Mouse (Mus musculus): ENCODE measurements around the gene Pgm5. TPM values are rescaled to one million over a fixed set of nuclear protein-coding genes. Genes with fewer than 3 reads are reported as not detected.
A peak's percentile ranks its signal among the peaks of the same experiment; 100 is the strongest.
"Not testable (repeated sequence)": the region's sequence is repeated elsewhere in the genome, so short reads cannot be mapped to it uniquely, and the experiment has no call there.

Gene Pgm5
- polyA plus RNA-seq, 1 experiment from 2014 or later = 0.28 TPM

DNA sequence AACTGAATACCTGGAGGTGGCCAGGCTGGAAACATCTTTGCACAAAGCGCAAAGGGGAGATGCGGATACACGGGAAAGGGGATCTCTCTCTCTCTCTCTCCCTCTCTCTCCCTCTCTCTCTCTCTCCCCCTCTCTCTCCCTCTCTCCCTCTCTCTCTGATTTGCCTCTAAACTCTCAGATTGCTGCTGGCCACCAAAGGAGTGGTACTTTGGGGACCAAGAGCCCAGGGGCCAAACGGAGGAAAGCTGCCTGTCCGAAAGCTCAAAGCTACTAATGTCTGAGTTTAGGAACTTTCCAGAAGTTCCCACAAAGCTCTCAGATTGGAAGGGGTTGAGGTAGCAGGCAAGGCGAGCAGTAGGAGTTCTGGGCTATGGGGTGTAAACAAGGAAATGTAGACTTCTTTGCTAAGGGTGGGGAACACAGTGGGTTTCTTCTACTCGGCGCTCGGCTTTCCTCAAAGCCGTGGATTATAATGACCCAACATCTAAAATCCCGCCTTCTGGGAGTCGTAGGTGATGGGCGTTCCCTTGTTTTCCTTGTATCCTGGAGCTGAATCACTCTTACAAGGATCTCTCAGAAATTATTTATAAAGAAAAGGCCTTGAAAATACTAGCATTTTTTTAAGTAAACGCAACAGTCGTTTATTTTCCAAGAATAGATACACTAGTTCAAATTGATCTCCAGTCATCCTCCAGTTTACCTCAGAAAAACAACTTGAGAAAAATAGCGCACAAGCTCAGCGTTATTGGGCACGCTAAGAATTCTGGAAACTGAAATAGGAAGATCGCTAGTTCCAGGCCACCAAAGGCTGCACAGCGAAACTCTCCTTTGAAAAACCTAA, 36.5 kb upstream of the Pgm5 start:
- no peak for ATAC-seq (ENCODE audit: low read depth)
- Histone ChIP-seq H3K9ac (no peak overlapping the region), H3K9me3 (replicated peaks) (no peaks in the 10 kb centered on the region), H3K4me1 (replicated peaks) (peaks cover 8% of the 10 kb centered on the region; the same call in 1 of the 2 replicates), H3K4me3 (replicated peaks) (no peak overlapping the region), H3K4me2 (no peak overlapping the region), H3K27me3 (peaks cover 81% of the 10 kb centered on the region), H3K36me3 (no peaks in the 10 kb centered on the region), H3K27ac (no peak overlapping the region)
- WGBS (ENCODE audit: insufficient replicate concordance) = 3% methylated on average over 20 of the region's 20 CpGs
- DNase-seq = no peak

DNA sequence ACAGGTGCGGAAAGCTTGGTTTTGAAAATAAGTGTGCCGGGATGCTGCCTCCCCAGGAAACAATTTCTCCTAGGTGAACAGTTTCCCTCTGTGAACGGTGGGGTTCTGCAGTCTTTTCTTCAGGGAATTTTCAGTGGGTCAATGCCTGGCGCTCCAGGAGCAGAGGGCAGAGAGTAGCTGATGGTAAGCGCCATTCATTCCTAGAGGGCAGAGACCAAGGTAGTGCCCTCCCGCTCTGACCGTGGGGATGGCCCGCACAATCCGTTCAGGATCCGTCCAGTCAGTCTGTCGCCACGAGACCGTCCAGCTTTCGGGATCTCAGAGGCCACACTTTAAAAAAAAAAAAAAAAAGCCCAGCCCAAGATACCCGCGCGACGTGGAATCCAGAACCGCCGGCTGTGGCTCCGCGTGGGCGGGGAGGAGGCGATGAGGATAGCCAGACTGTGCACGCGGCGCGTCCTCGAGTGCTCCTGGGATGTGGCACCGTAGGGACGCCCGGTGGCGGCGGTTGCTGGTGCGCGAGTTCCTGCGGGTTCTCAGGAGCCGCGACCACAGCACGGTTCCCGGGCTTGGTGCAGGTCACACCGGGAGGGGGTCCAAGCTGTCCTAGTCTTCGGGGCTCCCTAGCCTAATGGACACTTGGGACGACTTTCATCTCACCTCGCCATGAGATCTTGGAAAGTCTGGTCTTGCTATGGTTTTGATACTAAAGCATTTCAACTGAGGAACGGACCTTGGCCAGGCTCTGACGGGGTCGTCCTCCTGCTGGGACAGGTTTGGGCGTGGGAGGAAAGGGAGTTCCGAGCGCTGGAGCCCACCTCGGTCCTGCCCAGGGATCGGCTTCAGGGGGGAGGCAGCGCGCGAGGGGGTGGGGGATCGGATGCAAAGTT, 35.6 kb upstream of the Pgm5 start:
- H3K4me3 ChIP-seq (replicated peaks) = no peak overlapping the region; the same call in 1 of the 2 replicates
- DNase-seq (no peak), ATAC-seq (ENCODE audit: low read depth) (no peak)
- WGBS (ENCODE audit: insufficient replicate concordance) = 2% methylated on average over 57 of the region's 57 CpGs
- H3K4me2 ChIP-seq = no peak overlapping the region
- H3K27me3 ChIP-seq = peaks cover 72% of the 10 kb centered on the region
- no peaks in the 10 kb centered on the region for H3K36me3 ChIP-seq
- H3K27ac ChIP-seq = no peak overlapping the region
- H3K9ac ChIP-seq = no peak overlapping the region
- no peaks in the 10 kb centered on the region for H3K9me3 ChIP-seq (replicated peaks)
- H3K4me1 ChIP-seq (replicated peaks) = peaks cover 8% of the 10 kb centered on the region; the same call in 1 of the 2 replicates

DNA sequence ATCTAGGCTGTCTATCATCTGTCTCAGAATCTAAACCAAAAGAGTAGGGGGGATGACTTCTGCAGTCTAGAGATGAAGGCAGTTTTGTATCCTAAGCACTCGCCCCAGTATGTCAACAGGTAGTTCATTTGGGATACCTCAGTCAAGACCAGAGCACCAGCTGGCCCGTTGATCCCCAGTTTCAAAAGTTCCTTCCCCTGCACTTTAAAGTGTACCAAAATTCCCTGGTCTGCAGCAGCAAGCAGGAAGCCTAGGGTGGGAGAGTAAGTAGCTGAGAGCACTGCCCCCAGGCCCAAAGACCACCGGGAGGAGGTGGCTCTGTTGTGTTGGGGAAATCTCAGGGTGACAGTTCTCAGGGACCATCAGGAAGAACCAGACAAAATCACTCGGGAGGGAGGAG, 34.9 kb upstream of the Pgm5 start:
- DNase-seq (no peak), ATAC-seq (ENCODE audit: low read depth) (no peak)
- Histone ChIP-seq H3K27me3 (peaks cover 65% of the 10 kb centered on the region), H3K36me3 (no peaks in the 10 kb centered on the region), H3K4me1 (replicated peaks) (peaks cover 8% of the 10 kb centered on the region; the same call in 1 of the 2 replicates), H3K27ac (no peak overlapping the region), H3K4me3 (replicated peaks) (no peak overlapping the region), H3K9ac (no peak overlapping the region), H3K4me2 (no peak overlapping the region), H3K9me3 (replicated peaks) (no peaks in the 10 kb centered on the region)
- 11% methylated on average over 4 of the region's 4 CpGs for WGBS (ENCODE audit: insufficient replicate concordance)

DNA sequence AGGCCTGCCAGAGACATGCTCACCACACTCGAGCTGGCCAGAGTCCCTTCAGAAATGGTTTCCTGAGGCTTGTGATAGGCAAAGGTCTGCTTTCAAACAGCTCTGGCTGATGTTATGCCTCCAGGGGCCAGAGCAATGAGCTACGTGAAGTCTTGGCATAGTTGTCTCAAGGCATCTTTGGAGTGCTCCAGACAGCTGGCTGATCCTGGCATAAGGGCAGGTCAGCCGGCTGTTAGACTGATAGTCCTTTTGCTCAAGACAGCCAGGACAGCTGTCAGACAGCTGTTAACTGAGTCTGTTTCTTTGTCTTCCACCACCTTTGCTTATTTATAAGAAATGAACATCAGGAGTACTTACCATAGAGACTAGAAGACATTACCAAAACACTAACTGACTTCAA, 25.2 kb upstream of the Pgm5 start:
- no peaks in the 10 kb centered on the region for H3K36me3 ChIP-seq
- H3K9me3 ChIP-seq (replicated peaks) = no peaks in the 10 kb centered on the region
- H3K27me3 ChIP-seq = peaks cover 7% of the 10 kb centered on the region; the same call in 1 of the 2 replicates
- H3K4me2 ChIP-seq = no peak overlapping the region
- no peak overlapping the region for H3K4me3 ChIP-seq (replicated peaks)
- no peak for DNase-seq
- 58% methylated on average over 3 of the region's 3 CpGs for WGBS (ENCODE audit: insufficient replicate concordance)
- ATAC-seq (ENCODE audit: low read depth) = no peak
- no peaks in the 10 kb centered on the region for H3K4me1 ChIP-seq (replicated peaks)
- no peak overlapping the region for H3K9ac ChIP-seq
- no peak overlapping the region for H3K27ac ChIP-seq

DNA sequence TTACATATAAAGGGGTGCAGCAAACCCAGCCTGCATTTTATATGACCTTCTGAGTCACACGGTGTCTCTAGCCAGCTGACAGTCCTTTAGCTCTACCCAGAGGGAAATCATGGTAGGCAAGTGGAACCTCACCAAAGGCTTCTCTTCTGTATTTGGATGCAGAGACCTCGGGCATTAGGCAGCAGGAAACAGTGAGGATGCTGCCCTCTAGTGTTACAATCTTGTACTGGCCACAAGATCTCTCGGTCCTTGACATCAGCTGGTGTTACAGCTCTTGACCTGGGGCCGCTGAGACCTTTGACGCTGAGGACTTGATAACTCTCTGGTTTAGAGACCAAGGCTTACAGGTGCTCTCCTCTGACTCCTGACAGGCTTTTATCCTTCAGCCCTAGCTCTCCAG, 23.8 kb upstream of the Pgm5 start:
- Histone ChIP-seq H3K4me1 (replicated peaks) (no peaks in the 10 kb centered on the region), H3K9me3 (replicated peaks) (no peaks in the 10 kb centered on the region), H3K9ac (no peak overlapping the region), H3K27me3 (peaks cover 7% of the 10 kb centered on the region; the same call in 1 of the 2 replicates), H3K36me3 (no peaks in the 10 kb centered on the region), H3K4me2 (no peak overlapping the region), H3K27ac (no peak overlapping the region), H3K4me3 (replicated peaks) (no peak overlapping the region)
- ATAC-seq (ENCODE audit: low read depth) = no peak
- 13% methylated on average over 5 of the region's 5 CpGs for WGBS (ENCODE audit: insufficient replicate concordance)
- DNase-seq = no peak

DNA sequence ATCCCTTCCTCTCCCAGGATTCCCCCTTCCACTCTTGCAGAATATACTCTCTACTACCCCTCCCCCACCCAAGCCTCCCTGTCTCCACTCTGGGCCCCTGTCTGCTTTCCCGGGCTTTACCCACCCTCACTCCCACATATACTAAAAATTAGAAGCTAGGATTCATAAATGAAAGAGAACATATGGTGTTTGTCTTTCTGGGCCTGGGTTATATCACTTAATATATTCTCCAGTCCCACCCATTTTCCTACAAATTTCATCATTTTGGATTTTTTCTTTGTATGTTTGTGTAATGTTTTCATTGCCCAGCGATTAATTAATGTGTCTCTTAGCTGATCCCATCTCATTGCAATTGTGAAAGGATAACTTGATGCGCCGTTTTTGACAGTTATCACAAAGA, 19.6 kb upstream of the Pgm5 start:
- ATAC-seq (ENCODE audit: low read depth) (no peak), DNase-seq (no peak)
- Histone ChIP-seq H3K27me3 (0 out of 2 replicates have a peak, but pooled peaks cover 4% of the 10 kb centered on the region), H3K4me2 (no peak overlapping the region), H3K4me3 (replicated peaks) (no peak overlapping the region), H3K27ac (no peak overlapping the region), H3K9ac (no peak overlapping the region), H3K36me3 (no peaks in the 10 kb centered on the region), H3K9me3 (replicated peaks) (no peaks in the 10 kb centered on the region), H3K4me1 (replicated peaks) (no peaks in the 10 kb centered on the region)
- WGBS (ENCODE audit: insufficient replicate concordance) = 55% methylated on average over 4 of the region's 4 CpGs

DNA sequence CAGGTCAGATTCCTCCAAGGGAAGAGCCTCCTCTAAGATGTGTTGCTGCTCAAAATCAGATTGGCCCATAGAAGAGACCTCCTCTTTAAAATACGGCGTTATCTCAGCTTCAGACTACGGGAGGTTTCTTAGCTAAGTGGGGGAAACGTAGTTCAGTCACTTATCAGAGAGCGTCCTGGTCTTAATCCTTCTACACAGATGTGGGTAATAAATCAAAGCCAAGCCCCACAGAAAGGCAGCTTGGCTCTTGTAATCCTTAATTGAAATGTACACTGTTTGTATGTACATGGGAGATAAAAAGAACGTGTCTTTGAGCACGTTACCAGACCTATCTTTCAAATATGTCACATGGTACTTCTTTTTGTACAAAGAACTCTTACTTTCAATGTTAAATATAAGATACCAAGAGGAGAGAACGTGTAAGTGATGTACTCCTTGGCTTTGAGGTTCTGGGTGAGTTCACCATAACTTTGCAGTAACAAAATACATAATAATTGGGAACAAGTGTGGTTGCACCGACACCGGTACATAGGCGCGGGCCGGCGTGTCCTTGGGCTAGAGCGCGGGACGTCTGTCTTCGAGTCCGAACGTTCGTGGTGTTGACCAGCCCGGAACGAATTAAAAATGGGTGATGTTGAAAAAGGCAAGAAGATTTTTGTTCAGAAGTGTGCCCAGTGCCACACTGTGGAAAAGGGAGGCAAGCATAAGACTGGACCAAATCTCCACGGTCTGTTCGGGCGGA, 13.6 kb upstream of the Pgm5 start, which contains the start of gene Gm10053:
Gene Gm10053 (plus strand): TSS at position 558 of the 742 bp plus-strand sequence.
- H3K9ac ChIP-seq; H3K27me3 ChIP-seq; H3K9me3 ChIP-seq (replicated peaks); H3K27ac ChIP-seq; DNase-seq; H3K4me1 ChIP-seq (replicated peaks); H3K36me3 ChIP-seq; H3K4me3 ChIP-seq (replicated peaks); H3K4me2 ChIP-seq: not testable (repeated sequence)
- ATAC-seq (ENCODE audit: low read depth) = 0 out of 2 replicates have a peak, but pooled peaks have one; percentile 54
- WGBS (ENCODE audit: insufficient replicate concordance) = 64% methylated on average over 23 of the region's 26 CpGs

DNA sequence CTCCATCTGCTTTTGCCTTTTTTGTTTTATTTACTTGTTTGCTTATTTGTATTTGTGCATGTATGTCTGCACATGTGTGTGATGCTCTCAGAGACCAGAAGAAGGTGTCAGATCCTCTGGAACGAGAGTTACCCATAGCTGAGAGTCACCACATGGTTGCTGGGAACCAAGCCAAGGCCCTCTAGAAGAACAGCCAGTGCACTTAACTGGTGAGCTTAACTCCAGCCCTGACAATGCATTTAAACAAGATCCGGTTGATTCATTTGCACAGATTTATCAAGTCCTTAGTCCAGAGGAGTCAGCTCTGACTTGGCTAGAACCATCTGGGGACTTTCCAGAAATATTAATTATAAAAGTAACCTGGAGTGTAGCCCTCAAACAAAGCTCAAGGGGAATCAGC, 12.2 kb upstream of the Pgm5 start:
- ATAC-seq (ENCODE audit: low read depth) = no peak
- no peak overlapping the region for H3K9ac ChIP-seq

DNA sequence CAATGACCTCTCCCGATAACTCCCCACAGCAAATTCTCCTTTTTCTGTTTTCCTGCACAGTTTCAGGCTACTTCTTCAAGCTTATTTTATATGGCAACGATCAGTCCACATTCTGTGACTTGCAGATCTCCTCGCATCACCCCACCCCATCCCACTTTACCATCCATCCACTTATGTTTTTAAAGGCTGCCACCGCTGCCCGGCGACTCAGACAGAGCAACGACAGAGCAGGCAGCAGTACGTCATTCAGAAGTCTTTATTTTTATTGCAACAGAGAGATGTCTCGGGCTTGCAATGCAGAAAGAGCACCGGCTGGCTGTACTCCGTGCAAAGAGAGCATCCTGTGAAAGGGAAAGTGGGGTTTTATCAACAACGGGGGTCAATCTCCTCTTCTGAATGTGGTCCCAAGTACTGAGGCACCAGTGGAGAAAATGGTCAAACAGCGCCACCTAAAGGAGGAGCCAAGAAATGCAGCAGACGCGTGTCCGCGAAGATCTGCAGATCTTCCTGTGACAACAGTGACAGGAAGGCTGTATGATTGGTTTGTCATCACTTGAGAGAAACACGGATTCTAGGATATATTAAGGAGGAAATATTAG, 9.5 kb upstream of the Pgm5 start:
- Histone ChIP-seq H3K9ac (no peak overlapping the region), H3K4me2 (no peak overlapping the region), H3K4me1 (replicated peaks) (no peaks in the 10 kb centered on the region), H3K9me3 (replicated peaks) (no peaks in the 10 kb centered on the region), H3K27me3 (peaks cover 9% of the 10 kb centered on the region; the same call in 1 of the 2 replicates), H3K27ac (no peak overlapping the region), H3K4me3 (replicated peaks) (0 out of 2 replicates have a peak overlapping the region, but pooled peaks have one; percentile 15), H3K36me3 (no peaks in the 10 kb centered on the region)
- DNase-seq (peak; percentile 39), ATAC-seq (ENCODE audit: low read depth) (no peak)
- 24% methylated on average over 18 of the region's 18 CpGs for WGBS (ENCODE audit: insufficient replicate concordance)

More for the DNA sequence above, 12.2 kb upstream of the Pgm5 start:
- no peak overlapping the region for H3K27ac ChIP-seq
- peaks cover 6% of the 10 kb centered on the region; the same call in 1 of the 2 replicates for H3K27me3 ChIP-seq
- no peak for DNase-seq
- no peaks in the 10 kb centered on the region for H3K4me1 ChIP-seq (replicated peaks)
- no peak overlapping the region for H3K4me2 ChIP-seq
- WGBS (ENCODE audit: insufficient replicate concordance) = 42% methylated on average over 2 of the region's 2 CpGs
- no peak overlapping the region for H3K4me3 ChIP-seq (replicated peaks)
- no peaks in the 10 kb centered on the region for H3K9me3 ChIP-seq (replicated peaks)
- H3K36me3 ChIP-seq = no peaks in the 10 kb centered on the region

DNA sequence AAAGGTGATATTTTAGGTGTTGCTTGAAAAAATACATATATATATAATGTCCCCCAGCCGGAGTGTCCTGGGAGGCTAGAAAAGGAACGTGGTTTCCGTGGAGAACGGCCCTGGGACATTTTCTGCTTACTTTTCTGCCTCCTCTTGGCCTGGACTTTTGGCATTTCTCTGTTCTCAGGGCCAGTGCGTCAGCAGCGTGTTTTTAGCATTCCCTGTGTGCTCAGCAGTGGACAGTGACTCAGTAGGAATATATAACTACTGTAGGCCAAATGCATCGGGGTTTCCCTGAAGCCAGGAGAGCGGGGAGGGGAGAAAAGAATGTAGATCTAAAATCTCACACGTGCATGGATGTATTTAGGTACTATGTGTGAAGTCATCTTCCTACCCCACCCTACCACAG, 3.8 kb upstream of the Pgm5 start:
- WGBS (ENCODE audit: insufficient replicate concordance) = 67% methylated on average over 9 of the region's 9 CpGs
- DNase-seq = no peak
- H3K4me2 ChIP-seq = no peak overlapping the region
- H3K36me3 ChIP-seq = no peaks in the 10 kb centered on the region
- no peak overlapping the region for H3K27ac ChIP-seq
- H3K27me3 ChIP-seq = peaks cover 35% of the 10 kb centered on the region
- no peak overlapping the region for H3K9ac ChIP-seq
- H3K4me3 ChIP-seq (replicated peaks) = no peak overlapping the region
- H3K4me1 ChIP-seq (replicated peaks) = no peaks in the 10 kb centered on the region
- no peaks in the 10 kb centered on the region for H3K9me3 ChIP-seq (replicated peaks)
- ATAC-seq (ENCODE audit: low read depth) = no peak

Measured in liver, embryonic 13.5 days (tissue).